Mouse (Mus musculus): ENCODE results near the gene Myl7. TPM values are rescaled to one million over a fixed set of nuclear protein-coding genes. Genes with fewer than 3 reads are reported as not detected.
"Not testable (repeated sequence)": the region's sequence is repeated elsewhere in the genome, so short reads cannot be mapped to it uniquely, and the experiment has no call there.

Myl7 gene
- not detected in 2 replicates for polyA plus RNA-seq (2012; rRNA removed)

DNA sequence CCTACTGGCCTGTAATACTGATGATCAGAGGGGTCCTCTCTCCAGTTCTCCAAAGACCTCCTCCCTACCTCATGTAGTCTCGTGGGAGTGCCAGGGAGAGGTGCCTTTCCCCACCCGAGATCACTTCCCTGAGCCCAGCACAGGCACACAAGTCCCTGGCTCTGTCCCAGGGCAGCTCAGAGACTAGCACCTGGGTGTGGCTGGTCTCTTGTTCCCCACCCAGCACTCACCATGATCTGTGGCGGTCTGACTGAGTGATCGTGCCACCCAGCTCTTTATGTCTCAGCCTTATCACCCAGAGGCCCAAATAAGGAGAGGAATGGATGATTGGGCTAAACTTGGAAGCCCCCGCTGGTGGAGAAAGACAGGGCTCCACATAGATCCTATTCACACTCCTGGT is at the start of gene Myl7:
Myl7 (minus strand) TSS at position 252 of the 400 bp plus-strand sequence.
- no peak for DNase-seq
- WGBS: 84% methylated on average over 5 of the region's 5 CpGs
- no peaks in the 10 kb centered on the region for H3K27me3 ChIP-seq (ENCODE audit: control insufficient read depth, insufficient read depth, low read length)

DNA sequence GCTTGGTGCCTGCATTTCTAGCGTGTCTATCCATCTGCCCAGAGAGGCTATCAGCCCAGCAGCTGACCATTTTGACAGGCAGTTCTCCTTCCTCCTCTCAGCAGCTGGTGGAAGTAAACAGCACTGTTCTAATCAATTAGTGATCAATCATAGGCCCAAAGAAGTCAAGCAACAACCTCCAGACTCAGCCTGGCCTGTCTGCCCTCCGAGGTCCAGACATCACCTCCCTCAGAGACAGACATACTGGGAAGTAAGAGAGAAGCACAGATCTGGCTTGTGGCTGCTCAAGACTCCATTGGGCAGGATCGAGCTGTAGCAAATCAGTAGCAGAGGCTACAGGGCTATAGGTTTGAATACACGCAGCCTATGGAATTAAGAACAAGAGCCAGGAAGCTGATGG is 49.2 kb upstream of the Myl7 start:
- H3K4me3 ChIP-seq (replicated peaks; ENCODE audit: insufficient read depth, low read depth, low read length): no peak overlapping the region
- H3K27ac ChIP-seq (ENCODE audit: insufficient read depth, low read length): no peak overlapping the region
- DNase-seq: no peak
- 60% methylated on average over 4 of the region's 4 CpGs for whole genome bisulfite sequencing
- TF ChIP-seq POLR2A (IDR thresholded peaks at IDR 0.05; ENCODE audit: borderline replicate concordance, insufficient read depth, low read length): no peak
- H3K27me3 ChIP-seq (ENCODE audit: control insufficient read depth, insufficient read depth, low read length): no peaks in the 10 kb centered on the region
- H3K4me1 ChIP-seq (ENCODE audit: control insufficient read depth, insufficient read depth, low read length): no peaks in the 10 kb centered on the region; the same call in 1 of the 2 replicates

More for the DNA sequence above, at the start of gene Myl7:
- no peak within 1 kb of the TSS for H3K27ac ChIP-seq (ENCODE audit: insufficient read depth, low read length)
- peaks cover 8% of the 10 kb centered on the region; the same call in 1 of the 2 replicates for H3K4me1 ChIP-seq (ENCODE audit: control insufficient read depth, insufficient read depth, low read length)
- no peak within 1 kb of the TSS for H3K4me3 ChIP-seq (replicated peaks; ENCODE audit: insufficient read depth, low read depth, low read length)
- no peak for TF ChIP-seq POLR2A (IDR thresholded peaks at IDR 0.05; ENCODE audit: borderline replicate concordance, insufficient read depth, low read length)
- no peak for TF ChIP-seq CTCF (IDR thresholded peaks at IDR 0.05; ENCODE audit: borderline replicate concordance, insufficient read depth, low read depth, low read length)

DNA sequence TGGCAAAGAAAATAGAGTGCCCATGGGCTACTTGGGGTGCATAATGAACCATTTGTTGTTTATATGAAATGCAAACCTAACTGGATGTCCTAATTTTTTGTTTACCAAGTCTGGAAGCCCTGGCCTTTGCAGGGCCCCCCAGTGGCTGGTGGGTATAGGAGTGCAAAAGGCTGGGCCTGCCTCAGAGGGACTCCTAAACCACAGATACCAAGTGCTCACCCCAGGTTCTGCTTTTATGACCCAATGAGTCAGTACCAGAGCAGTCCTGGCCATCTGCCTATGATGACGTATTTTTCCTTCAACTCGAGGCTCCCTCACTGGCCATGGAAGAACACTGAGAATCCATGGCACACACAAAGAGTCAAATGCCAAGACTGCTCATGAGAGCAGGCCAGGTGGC is 46.5 kb upstream of the Myl7 start:
- H3K4me3 ChIP-seq (replicated peaks; ENCODE audit: insufficient read depth, low read depth, low read length): no peak overlapping the region
- TF ChIP-seq POLR2A (IDR thresholded peaks at IDR 0.05; ENCODE audit: borderline replicate concordance, insufficient read depth, low read length): no peak
- TF ChIP-seq CTCF (IDR thresholded peaks at IDR 0.05; ENCODE audit: borderline replicate concordance, insufficient read depth, low read depth, low read length): no peak
- no peak overlapping the region for H3K27ac ChIP-seq (ENCODE audit: insufficient read depth, low read length)
- 24% methylated on average over 2 of the region's 2 CpGs for WGBS
- no peaks in the 10 kb centered on the region; the same call in 1 of the 2 replicates for H3K4me1 ChIP-seq (ENCODE audit: control insufficient read depth, insufficient read depth, low read length)
- no peaks in the 10 kb centered on the region for H3K27me3 ChIP-seq (ENCODE audit: control insufficient read depth, insufficient read depth, low read length)
- DNase-seq: no peak

DNA sequence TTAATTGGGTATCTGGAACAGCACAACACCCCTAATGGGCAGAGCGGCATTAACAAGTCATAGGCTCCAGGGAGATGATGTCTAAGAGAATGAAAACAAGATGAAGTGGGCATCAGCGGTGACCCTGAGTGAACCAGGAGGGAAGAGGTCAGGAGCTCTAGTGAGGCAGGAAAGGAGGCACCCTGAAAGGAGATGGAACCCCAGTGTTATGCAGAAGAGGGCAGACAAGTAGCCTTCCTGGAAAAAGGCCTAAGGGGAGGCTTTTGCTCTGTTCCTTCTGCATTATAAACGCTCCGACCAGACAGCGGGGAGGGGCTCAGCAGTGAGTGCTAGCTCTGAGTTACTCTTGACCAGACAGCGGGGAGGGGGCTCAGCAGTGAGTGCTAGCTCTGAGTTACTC is 44.4 kb upstream of the Myl7 start:
- TF ChIP-seq CTCF (IDR thresholded peaks at IDR 0.05; ENCODE audit: borderline replicate concordance, insufficient read depth, low read depth, low read length) (no peak), POLR2A (IDR thresholded peaks at IDR 0.05; ENCODE audit: borderline replicate concordance, insufficient read depth, low read length) (no peak)
- no peaks in the 10 kb centered on the region for H3K27me3 ChIP-seq (ENCODE audit: control insufficient read depth, insufficient read depth, low read length)
- no peak for DNase-seq
- no peaks in the 10 kb centered on the region; the same call in 1 of the 2 replicates for H3K4me1 ChIP-seq (ENCODE audit: control insufficient read depth, insufficient read depth, low read length)
- no peak overlapping the region for H3K4me3 ChIP-seq (replicated peaks; ENCODE audit: insufficient read depth, low read depth, low read length)
- 63% methylated on average over 6 of the region's 6 CpGs for WGBS
- H3K27ac ChIP-seq (ENCODE audit: insufficient read depth, low read length): no peak overlapping the region

DNA sequence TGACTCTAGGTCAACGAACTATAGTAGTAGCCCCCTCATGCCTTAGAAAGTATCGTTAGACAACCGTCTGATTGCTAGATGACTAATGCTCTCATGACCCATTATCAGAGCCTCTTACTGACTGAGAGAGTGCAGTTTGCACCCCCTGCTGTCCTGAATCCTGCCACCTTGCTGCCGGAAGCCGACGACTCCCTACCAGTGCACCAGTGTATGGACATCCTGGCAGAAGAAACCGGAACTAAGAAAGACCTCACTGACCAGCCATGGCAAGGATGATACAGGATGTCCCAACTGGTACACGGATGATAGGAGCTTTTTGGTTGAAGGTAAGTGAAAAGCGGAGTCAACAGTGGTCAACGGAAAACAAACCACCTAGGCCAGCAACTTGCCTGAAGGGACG is 35.9 kb upstream of the Myl7 start:
- not testable (repeated sequence) for H3K27ac ChIP-seq (ENCODE audit: insufficient read depth, low read length); H3K27me3 ChIP-seq (ENCODE audit: control insufficient read depth, insufficient read depth, low read length); H3K4me1 ChIP-seq (ENCODE audit: control insufficient read depth, insufficient read depth, low read length); DNase-seq; H3K4me3 ChIP-seq (replicated peaks; ENCODE audit: insufficient read depth, low read depth, low read length)
- WGBS: 94% methylated on average over 11 of the region's 11 CpGs

DNA sequence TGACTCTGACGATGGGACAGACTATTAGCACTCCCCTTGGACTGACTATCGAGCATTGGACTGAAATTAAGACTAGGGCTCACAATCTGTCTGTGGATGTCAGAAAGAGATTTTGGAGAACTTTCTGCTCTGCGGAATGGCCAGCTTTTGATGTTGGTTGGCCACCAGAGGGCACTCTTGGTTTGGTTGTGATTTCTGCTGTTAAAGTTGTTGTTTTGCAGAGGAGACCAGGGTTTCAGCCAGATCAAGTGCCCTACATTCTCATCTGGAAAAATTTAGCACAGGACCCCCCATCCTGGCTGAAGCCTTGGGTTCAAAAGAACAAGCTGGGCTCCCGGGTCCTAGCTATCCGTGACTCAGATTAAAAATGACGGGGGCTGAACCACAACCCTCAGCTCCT is 33.4 kb upstream of the Myl7 start:
- H3K27me3 ChIP-seq (ENCODE audit: control insufficient read depth, insufficient read depth, low read length); H3K27ac ChIP-seq (ENCODE audit: insufficient read depth, low read length); H3K4me3 ChIP-seq (replicated peaks; ENCODE audit: insufficient read depth, low read depth, low read length); DNase-seq; H3K4me1 ChIP-seq (ENCODE audit: control insufficient read depth, insufficient read depth, low read length): not testable (repeated sequence)
- WGBS: 86% methylated on average over 6 of the region's 6 CpGs

DNA sequence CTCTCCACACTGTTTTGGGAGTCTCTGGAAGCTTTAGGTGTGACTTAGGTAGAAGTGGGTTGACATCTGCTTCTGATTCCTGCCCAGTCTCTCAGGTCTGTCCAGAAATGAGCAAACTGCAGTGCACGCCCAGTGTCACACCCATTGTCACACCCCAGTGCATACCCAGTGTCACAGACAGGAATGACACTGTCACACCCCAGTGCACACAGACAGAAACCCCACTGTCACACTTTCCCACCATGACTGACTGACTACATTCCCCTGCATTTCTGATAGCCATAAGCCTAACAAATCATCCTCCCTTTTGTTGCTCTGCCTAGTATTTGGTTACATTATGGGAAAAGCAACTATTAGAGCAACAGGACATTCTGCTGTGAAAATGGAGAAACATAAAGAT is 32.0 kb upstream of the Myl7 start:
- 42% methylated on average over 1 of the region's 1 CpGs for WGBS
- H3K27ac ChIP-seq (ENCODE audit: insufficient read depth, low read length): no peak overlapping the region
- H3K4me3 ChIP-seq (replicated peaks; ENCODE audit: insufficient read depth, low read depth, low read length): no peak overlapping the region
- no peaks in the 10 kb centered on the region for H3K27me3 ChIP-seq (ENCODE audit: control insufficient read depth, insufficient read depth, low read length)
- no peaks in the 10 kb centered on the region for H3K4me1 ChIP-seq (ENCODE audit: control insufficient read depth, insufficient read depth, low read length)
- TF ChIP-seq CTCF (IDR thresholded peaks at IDR 0.05; ENCODE audit: borderline replicate concordance, insufficient read depth, low read depth, low read length): no peak
- no peak for TF ChIP-seq POLR2A (IDR thresholded peaks at IDR 0.05; ENCODE audit: borderline replicate concordance, insufficient read depth, low read length)
- no peak for DNase-seq

DNA sequence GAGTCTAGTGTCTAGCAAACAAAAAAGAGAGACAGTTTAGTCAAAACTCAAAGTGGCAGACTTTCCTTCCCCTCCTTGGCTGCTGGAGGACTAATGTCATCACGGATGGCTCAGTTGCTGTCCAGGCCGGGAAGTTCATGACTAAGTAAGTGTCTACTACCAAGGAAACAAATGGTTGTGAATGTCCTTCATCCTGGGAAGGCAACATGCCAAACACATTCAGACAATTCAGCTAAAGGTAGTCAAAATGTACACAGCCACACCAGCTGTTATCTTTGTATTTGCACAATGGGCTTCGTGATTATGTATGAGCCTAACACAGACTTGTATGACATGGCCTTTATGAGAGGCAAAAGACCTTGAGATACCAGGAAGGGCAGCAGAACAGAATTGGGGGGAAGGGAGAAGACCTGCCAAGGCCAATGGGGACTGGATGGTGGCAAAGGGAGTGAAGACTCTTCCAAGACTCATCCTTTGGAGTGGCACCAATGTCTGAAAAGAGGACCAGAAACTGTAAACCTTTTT is 28.2 kb upstream of the Myl7 start:
- no peak for TF ChIP-seq CTCF (IDR thresholded peaks at IDR 0.05; ENCODE audit: borderline replicate concordance, insufficient read depth, low read depth, low read length)
- TF ChIP-seq POLR2A (IDR thresholded peaks at IDR 0.05; ENCODE audit: borderline replicate concordance, insufficient read depth, low read length): no peak
- H3K4me1 ChIP-seq (ENCODE audit: control insufficient read depth, insufficient read depth, low read length): no peaks in the 10 kb centered on the region
- 77% methylated on average over 3 of the region's 3 CpGs for WGBS
- no peak overlapping the region for H3K4me3 ChIP-seq (replicated peaks; ENCODE audit: insufficient read depth, low read depth, low read length)
- no peak overlapping the region for H3K27ac ChIP-seq (ENCODE audit: insufficient read depth, low read length)
- no peak for DNase-seq
- H3K27me3 ChIP-seq (ENCODE audit: control insufficient read depth, insufficient read depth, low read length): no peaks in the 10 kb centered on the region

DNA sequence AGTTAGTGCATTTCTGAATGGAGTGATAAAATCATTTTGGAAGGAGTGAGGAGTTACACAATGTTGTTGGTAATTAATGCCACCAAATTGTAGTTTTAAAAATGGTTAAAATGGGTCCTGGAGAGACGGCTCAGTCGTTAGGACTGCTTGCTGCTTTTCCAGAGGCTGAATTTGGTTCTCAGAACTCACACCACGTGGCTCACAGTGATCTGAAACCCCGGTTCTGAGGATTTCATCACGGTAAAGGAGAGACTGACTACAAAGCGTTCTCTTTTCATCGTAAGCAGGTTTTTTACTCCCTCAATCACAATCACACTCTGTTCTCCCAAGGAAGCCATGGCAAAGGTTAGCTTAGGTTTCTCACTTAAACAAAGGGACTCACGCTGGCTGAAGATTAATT is 26.1 kb upstream of the Myl7 start:
- Histone ChIP-seq H3K27me3 (ENCODE audit: control insufficient read depth, insufficient read depth, low read length) (no peaks in the 10 kb centered on the region), H3K27ac (ENCODE audit: insufficient read depth, low read length) (no peak overlapping the region), H3K4me1 (ENCODE audit: control insufficient read depth, insufficient read depth, low read length) (no peaks in the 10 kb centered on the region), H3K4me3 (replicated peaks; ENCODE audit: insufficient read depth, low read depth, low read length) (no peak overlapping the region)
- TF ChIP-seq CTCF (IDR thresholded peaks at IDR 0.05; ENCODE audit: borderline replicate concordance, insufficient read depth, low read depth, low read length) (no peak), POLR2A (IDR thresholded peaks at IDR 0.05; ENCODE audit: borderline replicate concordance, insufficient read depth, low read length) (no peak)
- no peak for DNase-seq
- 67% methylated on average over 8 of the region's 8 CpGs for WGBS

Measured in cerebellum, adult 2 months (tissue).